Mouse (Mus musculus): ENCODE measurements around the gene Sh3gl1.

Sh3gl1 gene

GRCm38 (mm10) chr17:56031431-56031830 lies 5.0 kb downstream of the Sh3gl1 start:
- no peak for DNase-seq (ENCODE audit: low read depth, low spot score)
- H3K27me3 ChIP-seq (ENCODE audit: control insufficient read depth, insufficient read depth, low read length, poor library complexity, severe bottlenecking): no peaks in the 10 kb centered on the region
- H3K36me3 ChIP-seq (ENCODE audit: control insufficient read depth, insufficient read depth, low read length, poor library complexity, severe bottlenecking): no peaks in the 10 kb centered on the region; the same call in 1 of the 2 replicates

- no peaks in the 10 kb centered on the region; the same call in 1 of the 2 replicates for H3K36me3 ChIP-seq (ENCODE audit: control insufficient read depth, insufficient read depth, low read length, poor library complexity, severe bottlenecking)
- DNase-seq (ENCODE audit: low read depth, low spot score): no peak
- H3K27me3 ChIP-seq (ENCODE audit: control insufficient read depth, insufficient read depth, low read length, poor library complexity, severe bottlenecking): no peaks in the 10 kb centered on the region
Measured at GRCm38 (mm10) chr17:56030919-56031318, 5.5 kb downstream of the Sh3gl1 start.

DNA sequence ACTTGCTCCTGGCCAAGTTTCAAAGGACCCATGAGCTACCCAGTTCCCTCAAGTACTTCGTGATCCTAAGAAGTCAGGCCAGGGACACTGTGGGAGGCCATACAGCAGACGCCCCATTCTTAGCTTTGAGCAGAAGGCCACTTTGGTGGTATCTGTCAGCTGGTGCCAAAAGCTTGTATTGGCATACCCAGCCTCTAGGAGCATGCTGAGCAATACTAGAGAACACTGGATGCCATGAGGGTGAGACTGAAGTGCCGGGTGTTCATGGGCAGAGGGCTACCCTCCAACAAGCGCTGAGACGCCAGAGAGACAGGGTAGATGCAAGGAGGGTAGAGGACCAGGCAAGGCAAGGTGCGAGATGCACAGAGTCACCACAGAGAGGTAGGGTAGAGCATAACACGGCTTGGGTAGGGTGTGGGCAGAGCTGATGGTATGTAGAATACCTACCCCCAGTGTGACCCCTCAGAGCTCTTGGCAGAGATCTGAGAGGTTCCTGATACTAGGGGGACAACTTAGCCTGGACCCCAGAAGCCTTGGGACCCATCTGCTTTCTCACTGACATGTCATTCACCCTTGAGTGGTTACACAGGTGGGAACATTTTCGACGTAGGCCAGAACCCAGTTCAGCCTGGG lies 6.1 kb downstream of the Sh3gl1 start:
- H3K36me3 ChIP-seq (ENCODE audit: control insufficient read depth, insufficient read depth, low read length, poor library complexity, severe bottlenecking): no peaks in the 10 kb centered on the region; the same call in 1 of the 2 replicates
- no peak for DNase-seq (ENCODE audit: low read depth, low spot score)
- no peaks in the 10 kb centered on the region for H3K27me3 ChIP-seq (ENCODE audit: control insufficient read depth, insufficient read depth, low read length, poor library complexity, severe bottlenecking)

DNA sequence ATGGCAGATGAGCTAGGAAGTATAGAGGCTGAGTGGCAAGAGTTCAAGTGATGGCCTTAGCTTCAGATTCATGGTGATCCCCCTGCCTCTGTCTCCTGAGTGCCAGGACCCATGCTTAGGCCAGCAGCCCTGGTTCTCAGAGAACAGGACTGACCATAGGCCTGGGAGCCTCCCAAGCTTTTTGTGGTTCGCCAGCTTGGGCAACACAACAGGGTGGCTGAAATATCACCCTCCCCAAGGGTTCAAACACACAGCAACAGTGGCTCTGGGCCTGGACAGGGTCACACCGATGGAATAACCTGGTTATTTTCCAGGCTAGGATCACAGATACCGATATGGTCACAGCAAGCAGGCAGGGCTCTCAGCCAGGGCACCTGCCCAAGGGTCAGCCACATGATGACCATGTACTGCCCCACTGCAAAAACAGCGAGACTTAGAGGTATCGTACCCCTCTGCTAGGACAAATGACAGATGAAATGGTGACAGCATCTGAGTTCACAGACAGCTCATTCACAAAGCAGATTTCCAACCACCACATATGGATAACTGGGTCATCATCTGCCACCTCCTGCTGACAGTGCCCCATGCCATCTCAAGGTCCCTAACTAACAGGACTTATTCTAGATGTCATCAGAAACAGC lies 8.5 kb downstream of the Sh3gl1 start:
- no peaks in the 10 kb centered on the region for H3K27me3 ChIP-seq (ENCODE audit: control insufficient read depth, insufficient read depth, low read length, poor library complexity, severe bottlenecking)
- no peak for DNase-seq (ENCODE audit: low read depth, low spot score)
- no peaks in the 10 kb centered on the region; the same call in 1 of the 2 replicates for H3K36me3 ChIP-seq (ENCODE audit: control insufficient read depth, insufficient read depth, low read length, poor library complexity, severe bottlenecking)

- Histone ChIP-seq H3K27me3 (ENCODE audit: control insufficient read depth, insufficient read depth, low read length, poor library complexity, severe bottlenecking) (no peaks in the 10 kb centered on the region), H3K36me3 (ENCODE audit: control insufficient read depth, insufficient read depth, low read length, poor library complexity, severe bottlenecking) (no peaks in the 10 kb centered on the region; the same call in 1 of the 2 replicates)
- DNase-seq (ENCODE audit: low read depth, low spot score): no peak
Measured at GRCm38 (mm10) chr17:56026881-56027280, 9.6 kb downstream of the Sh3gl1 start.

- H3K36me3 ChIP-seq (ENCODE audit: control insufficient read depth, insufficient read depth, low read length, poor library complexity, severe bottlenecking): no peaks in the 10 kb centered on the region; the same call in 1 of the 2 replicates
- no peaks in the 10 kb centered on the region for H3K27me3 ChIP-seq (ENCODE audit: control insufficient read depth, insufficient read depth, low read length, poor library complexity, severe bottlenecking)
- no peak for DNase-seq (ENCODE audit: low read depth, low spot score)
Measured at GRCm38 (mm10) chr17:56026303-56026702, 10.1 kb downstream of the Sh3gl1 start.

DNA sequence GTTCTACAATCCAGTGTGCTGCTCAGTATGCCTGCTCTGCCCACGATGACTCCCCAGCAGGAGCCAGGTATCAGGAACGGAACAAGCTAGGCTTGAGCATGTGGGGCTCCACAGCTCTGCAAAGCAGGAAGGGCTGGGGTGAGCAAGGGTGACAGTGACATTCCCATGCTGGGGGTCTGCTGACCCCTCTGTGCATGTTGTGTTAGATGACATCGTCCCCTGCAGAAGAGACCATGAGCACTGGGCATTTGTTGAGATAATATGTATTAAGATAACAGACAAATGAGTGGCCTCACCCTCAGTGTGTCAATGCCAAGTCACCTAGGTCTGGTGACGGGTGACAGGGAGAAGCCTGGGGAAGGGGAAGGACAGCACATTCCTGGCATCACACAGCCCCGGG lies 11.5 kb downstream of the Sh3gl1 start:
- DNase-seq (ENCODE audit: low read depth, low spot score): no peak
- H3K36me3 ChIP-seq (ENCODE audit: control insufficient read depth, insufficient read depth, low read length, poor library complexity, severe bottlenecking): no peaks in the 10 kb centered on the region; the same call in 1 of the 2 replicates
- H3K27me3 ChIP-seq (ENCODE audit: control insufficient read depth, insufficient read depth, low read length, poor library complexity, severe bottlenecking): no peaks in the 10 kb centered on the region

- Histone ChIP-seq H3K36me3 (ENCODE audit: control insufficient read depth, insufficient read depth, low read length, poor library complexity, severe bottlenecking) (no peaks in the 10 kb centered on the region), H3K27me3 (ENCODE audit: control insufficient read depth, insufficient read depth, low read length, poor library complexity, severe bottlenecking) (no peaks in the 10 kb centered on the region)
- DNase-seq (ENCODE audit: low read depth, low spot score): no peak
Measured at GRCm38 (mm10) chr17:56024476-56024875, 12.0 kb downstream of the Sh3gl1 start.

- no peaks in the 10 kb centered on the region for H3K27me3 ChIP-seq (ENCODE audit: control insufficient read depth, insufficient read depth, low read length, poor library complexity, severe bottlenecking)
- peak; percentile 58 for DNase-seq (ENCODE audit: low read depth, low spot score)
- peaks cover 5% of the 10 kb centered on the region; the same call in 1 of the 2 replicates for H3K36me3 ChIP-seq (ENCODE audit: control insufficient read depth, insufficient read depth, low read length, poor library complexity, severe bottlenecking)
Measured at GRCm38 (mm10) chr17:56023386-56023785, 13.0 kb downstream of the Sh3gl1 start.

DNA sequence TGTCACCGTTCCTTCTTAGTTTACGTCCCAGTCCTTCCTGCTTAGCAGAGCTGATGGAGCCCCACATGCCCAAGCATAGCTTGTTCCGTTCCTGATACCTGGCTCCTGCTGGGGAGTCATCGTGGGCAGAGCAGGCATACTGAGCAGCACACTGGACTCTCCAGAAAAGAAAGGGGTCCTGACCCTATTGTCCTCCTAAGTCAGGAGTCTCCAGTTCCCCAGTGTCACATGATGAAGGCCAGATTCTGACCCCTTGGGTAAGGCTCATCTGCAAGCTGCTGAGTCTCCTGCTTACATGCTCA lies 13.5 kb downstream of the Sh3gl1 start:
- DNase-seq (ENCODE audit: low read depth, low spot score): no peak
- Histone ChIP-seq H3K27me3 (ENCODE audit: control insufficient read depth, insufficient read depth, low read length, poor library complexity, severe bottlenecking) (no peaks in the 10 kb centered on the region), H3K36me3 (ENCODE audit: control insufficient read depth, insufficient read depth, low read length, poor library complexity, severe bottlenecking) (peaks cover 9% of the 10 kb centered on the region; the same call in 1 of the 2 replicates)

GRCm38 (mm10) chr17:56022131-56022988 lies 14.1 kb downstream of the Sh3gl1 start:
- Histone ChIP-seq H3K27me3 (ENCODE audit: control insufficient read depth, insufficient read depth, low read length, poor library complexity, severe bottlenecking) (no peaks in the 10 kb centered on the region), H3K36me3 (ENCODE audit: control insufficient read depth, insufficient read depth, low read length, poor library complexity, severe bottlenecking) (peaks cover 10% of the 10 kb centered on the region)
- peak; percentile 80 for DNase-seq (ENCODE audit: low read depth, low spot score)

GRCm38 (mm10) chr17:56021161-56021910 lies 15.1 kb downstream of the Sh3gl1 start:
- Histone ChIP-seq H3K27me3 (ENCODE audit: control insufficient read depth, insufficient read depth, low read length, poor library complexity, severe bottlenecking) (no peaks in the 10 kb centered on the region), H3K36me3 (ENCODE audit: control insufficient read depth, insufficient read depth, low read length, poor library complexity, severe bottlenecking) (peaks cover 11% of the 10 kb centered on the region)
- DNase-seq (ENCODE audit: low read depth, low spot score): peak; percentile 53

DNA sequence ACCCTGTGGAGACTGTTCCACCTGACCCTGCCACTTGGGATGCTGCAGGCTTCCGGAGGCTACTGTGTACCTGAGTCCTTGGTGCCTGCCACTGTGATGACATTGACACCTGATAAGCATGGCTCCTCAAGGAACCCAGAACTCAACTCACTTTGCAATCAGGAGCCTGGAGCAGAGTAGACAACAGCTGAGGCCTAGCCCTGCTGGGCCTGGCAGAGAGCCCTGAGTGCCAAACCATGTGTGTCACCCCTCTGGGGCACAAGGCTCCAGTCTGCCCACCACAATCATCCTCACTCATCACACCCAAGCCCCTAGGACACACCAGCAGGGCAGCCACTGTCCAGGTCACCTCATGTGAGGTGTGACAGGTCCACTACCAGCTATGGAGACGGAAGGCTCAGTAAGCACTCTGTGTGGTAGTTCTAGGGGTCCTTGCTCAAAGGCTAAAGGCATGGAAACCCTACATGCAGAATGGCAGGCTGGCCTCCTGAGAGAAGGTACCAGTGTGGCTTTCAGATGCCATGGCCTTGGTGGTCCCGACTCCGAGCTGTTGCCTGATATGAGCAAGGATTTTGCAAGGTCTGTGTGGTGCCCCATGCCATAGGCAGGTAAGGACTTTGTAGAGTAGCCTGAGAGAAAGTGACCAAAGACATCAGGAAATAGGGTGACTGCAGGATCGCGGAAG lies 15.9 kb downstream of the Sh3gl1 start:
- Histone ChIP-seq H3K27me3 (ENCODE audit: control insufficient read depth, insufficient read depth, low read length, poor library complexity, severe bottlenecking) (no peaks in the 10 kb centered on the region), H3K36me3 (ENCODE audit: control insufficient read depth, insufficient read depth, low read length, poor library complexity, severe bottlenecking) (peaks cover 17% of the 10 kb centered on the region)
- DNase-seq (ENCODE audit: low read depth, low spot score): no peak
